Mouse (Mus musculus) neural tube, embryonic 13.5 days (tissue): Measurements from ENCODE around the gene Opn3. TPM values are rescaled to one million over a fixed set of nuclear protein-coding genes. Genes with fewer than 3 reads are reported as not detected.

Experiments used
- ATAC-seq: fragments of 200-750 bp; cut with Nextera tagmentation; 2 replicates; pipeline ENCODE4 v1.8.0; 2017; ENCODE audit warnings: low read depth, mild to moderate bottlenecking, moderate TSS enrichment, moderate library complexity
- H3K27ac ChIP-seq: fragments of 300-500 bp; sonication (generic); replicated peaks from 2 replicates; pipeline ENCODE4 v1.5.1; 2015; ENCODE audit warnings: moderate library complexity, mild to moderate bottlenecking, inconsistent platforms
- H3K27me3 ChIP-seq: fragments of 300-500 bp; sonication (generic); 2 replicates; pipeline ENCODE4 v1.6.1; 2015; ENCODE audit warnings: mild to moderate bottlenecking, inconsistent platforms
- H3K36me3 ChIP-seq: fragments of 300-500 bp; sonication (generic); 2 replicates; pipeline ENCODE4 v1.6.1; 2015; ENCODE audit warnings: mild to moderate bottlenecking, inconsistent platforms
- H3K4me1 ChIP-seq: fragments of 300-500 bp; sonication (generic); replicated peaks from 2 replicates; pipeline ENCODE4 v1.6.1; 2015; ENCODE audit warnings: inconsistent platforms
- H3K4me2 ChIP-seq: fragments of 300-500 bp; sonication (generic); 2 replicates; pipeline ENCODE4 v1.6.1; 2015; ENCODE audit warnings: inconsistent platforms, mild to moderate bottlenecking, moderate library complexity
- H3K4me3 ChIP-seq: fragments of 300-500 bp; sonication (generic); 2 replicates; pipeline ENCODE4 v1.5.1; 2015; ENCODE audit warnings: mild to moderate bottlenecking, inconsistent platforms
- H3K9ac ChIP-seq: fragments of 300-500 bp; sonication (generic); 2 replicates; pipeline ENCODE4 v1.6.1; 2015; ENCODE audit warnings: moderate library complexity, mild to moderate bottlenecking, inconsistent platforms
- H3K9me3 ChIP-seq: fragments of 300-500 bp; sonication (generic); 2 replicates; pipeline ENCODE4 v1.6.1; 2016; ENCODE audit warnings: inconsistent platforms
- WGBS: fragments of 180-500 bp; shearing (Covaris S2); methylation state at CpG from one replicate; pipeline ENCODE4 v1.1.7; 2015; 5-methylcytosine and 5-hydroxymethylcytosine counted together
- polyA plus RNA-seq: library from polyadenylated mRNA; unstranded; fragments of >200 nt; fragmentation: Nextera tagmentation; extraction: Ambion mirVana; gene quantifications from 2 replicates; pipeline ENCODE4 v1.2.1, GENCODE M21; 2015

The Opn3 gene
- 5.6 and 6.3 TPM in 2 replicates for polyA plus RNA-seq

GRCm38 (mm10) chr1:175692246-175692996 lies at the start of gene Opn3, which contains the start of gene Chml:
Gene Opn3 (minus strand): TSS chr1:175692776.
Gene Chml (minus strand): TSS chr1:175692901.
- peaks cover 32% of the 10 kb centered on the region for H3K4me1 ChIP-seq
- H3K27me3 ChIP-seq: no peaks in the 10 kb centered on the region
- H3K36me3 ChIP-seq: peaks cover 5% of the 10 kb centered on the region
- H3K27ac ChIP-seq: peak within 1 kb of the TSS; percentile 88
- WGBS: 2% methylated on average over 49 of the region's 73 CpGs
- H3K4me2 ChIP-seq: peak within 1 kb of the TSS; percentile 88
- H3K4me3 ChIP-seq: peak within 1 kb of the TSS; percentile 77
- H3K9me3 ChIP-seq: no peaks in the 10 kb centered on the region
- H3K9ac ChIP-seq: peak within 1 kb of the TSS; percentile 85
- ATAC-seq: peak; percentile 97

GRCm38 (mm10) chr1:175725771-175726170 lies 33.2 kb upstream of the Opn3 start:
- Histone ChIP-seq H3K9ac (no peak overlapping the region), H3K4me2 (no peak overlapping the region), H3K27ac (no peak overlapping the region), H3K4me3 (no peak overlapping the region), H3K27me3 (no peaks in the 10 kb centered on the region), H3K9me3 (no peaks in the 10 kb centered on the region), H3K36me3 (no peaks in the 10 kb centered on the region), H3K4me1 (0 out of 2 replicates have a peak, but pooled peaks cover 4% of the 10 kb centered on the region)
- 41% methylated on average over 7 of the region's 7 CpGs for WGBS
- no peak for ATAC-seq

GRCm38 (mm10) chr1:175716832-175717231 lies 24.3 kb upstream of the Opn3 start:
- WGBS: 89% methylated on average over 9 of the region's 9 CpGs
- Histone ChIP-seq H3K27ac (no peak overlapping the region), H3K4me2 (no peak overlapping the region), H3K9ac (no peak overlapping the region), H3K36me3 (no peaks in the 10 kb centered on the region), H3K27me3 (no peaks in the 10 kb centered on the region), H3K9me3 (no peaks in the 10 kb centered on the region), H3K4me1 (no peaks in the 10 kb centered on the region), H3K4me3 (no peak overlapping the region)
- no peak for ATAC-seq

- no peak overlapping the region for H3K9ac ChIP-seq
- WGBS: 81% methylated on average over 11 of the region's 11 CpGs
- H3K4me3 ChIP-seq: no peak overlapping the region
- no peak overlapping the region for H3K27ac ChIP-seq
- no peaks in the 10 kb centered on the region for H3K36me3 ChIP-seq
- no peak overlapping the region for H3K4me2 ChIP-seq
- no peaks in the 10 kb centered on the region for H3K4me1 ChIP-seq
- no peak for ATAC-seq
- no peaks in the 10 kb centered on the region for H3K9me3 ChIP-seq
- no peaks in the 10 kb centered on the region for H3K27me3 ChIP-seq
These were observed 19.8 kb upstream of the Opn3 start for GRCm38 (mm10) chr1:175712338-175712909.

- no peak for ATAC-seq
- H3K4me2 ChIP-seq: no peak overlapping the region
- H3K4me1 ChIP-seq: no peaks in the 10 kb centered on the region
- no peaks in the 10 kb centered on the region for H3K9me3 ChIP-seq
- no peaks in the 10 kb centered on the region for H3K36me3 ChIP-seq
- no peaks in the 10 kb centered on the region for H3K27me3 ChIP-seq
- H3K4me3 ChIP-seq: no peak overlapping the region
- no peak overlapping the region for H3K9ac ChIP-seq
- no peak overlapping the region for H3K27ac ChIP-seq
These were observed 15.4 kb upstream of the Opn3 start for GRCm38 (mm10) chr1:175708013-175708412.

GRCm38 (mm10) chr1:175707599-175707998 lies 15.0 kb upstream of the Opn3 start:
- no peaks in the 10 kb centered on the region for H3K9me3 ChIP-seq
- H3K27ac ChIP-seq: no peak overlapping the region
- no peaks in the 10 kb centered on the region for H3K36me3 ChIP-seq
- no peak overlapping the region for H3K4me2 ChIP-seq
- H3K9ac ChIP-seq: no peak overlapping the region
- H3K4me1 ChIP-seq: no peaks in the 10 kb centered on the region
- H3K4me3 ChIP-seq: no peak overlapping the region
- no peaks in the 10 kb centered on the region for H3K27me3 ChIP-seq
- WGBS: 62% methylated on average over 5 of the region's 5 CpGs
- no peak for ATAC-seq

- no peaks in the 10 kb centered on the region for H3K4me1 ChIP-seq
These were observed 8.6 kb upstream of the Opn3 start for GRCm38 (mm10) chr1:175701145-175701544.

GRCm38 (mm10) chr1:175699796-175700195 lies 7.2 kb upstream of the Opn3 start:
- Histone ChIP-seq H3K4me2 (no peak overlapping the region), H3K36me3 (no peaks in the 10 kb centered on the region), H3K9me3 (no peaks in the 10 kb centered on the region), H3K27me3 (no peaks in the 10 kb centered on the region), H3K4me3 (no peak overlapping the region), H3K9ac (no peak overlapping the region), H3K4me1 (no peaks in the 10 kb centered on the region), H3K27ac (no peak overlapping the region)
- WGBS: 43% methylated on average over 4 of the region's 4 CpGs
- ATAC-seq: no peak

More at GRCm38 (mm10) chr1:175701145-175701544, 8.6 kb upstream of the Opn3 start:
- Histone ChIP-seq H3K4me3 (no peak overlapping the region), H3K27ac (no peak overlapping the region), H3K9ac (no peak overlapping the region), H3K9me3 (no peaks in the 10 kb centered on the region), H3K27me3 (no peaks in the 10 kb centered on the region), H3K4me2 (no peak overlapping the region), H3K36me3 (no peaks in the 10 kb centered on the region)
- WGBS: 84% methylated on average over 4 of the region's 4 CpGs
- no peak for ATAC-seq

GRCm38 (mm10) chr1:175699375-175699774 lies 6.8 kb upstream of the Opn3 start:
- no peak for ATAC-seq
- H3K36me3 ChIP-seq: no peaks in the 10 kb centered on the region
- H3K4me2 ChIP-seq: no peak overlapping the region
- 69% methylated on average over 3 of the region's 3 CpGs for WGBS
- H3K4me1 ChIP-seq: no peaks in the 10 kb centered on the region
- H3K27ac ChIP-seq: no peak overlapping the region
- H3K9me3 ChIP-seq: no peaks in the 10 kb centered on the region
- H3K9ac ChIP-seq: no peak overlapping the region
- no peak overlapping the region for H3K4me3 ChIP-seq
- H3K27me3 ChIP-seq: no peaks in the 10 kb centered on the region

- no peaks in the 10 kb centered on the region for H3K27me3 ChIP-seq
- 72% methylated on average over 1 of the region's 1 CpGs for WGBS
- ATAC-seq: no peak
These were observed 5.7 kb upstream of the Opn3 start, which contains the start of gene Wdr64 for GRCm38 (mm10) chr1:175698293-175698692. Gene Wdr64 (plus strand): TSS chr1:175698593.

GRCm38 (mm10) chr1:175693429-175693960 lies 919 bp upstream of the Opn3 start:
- ATAC-seq: peak; percentile 2
- peak overlapping the region; percentile 88 for H3K4me2 ChIP-seq
- peaks cover 32% of the 10 kb centered on the region for H3K4me1 ChIP-seq
- H3K27ac ChIP-seq: 0 out of 2 replicates have a peak overlapping the region, but pooled peaks have one; percentile 14
- H3K4me3 ChIP-seq: peak overlapping the region; percentile 77
- H3K36me3 ChIP-seq: no peaks in the 10 kb centered on the region
- peak overlapping the region; percentile 51; the same call in 1 of the 2 replicates for H3K9ac ChIP-seq
- H3K27me3 ChIP-seq: no peaks in the 10 kb centered on the region
- WGBS: 49% methylated on average over 12 of the region's 12 CpGs
- no peaks in the 10 kb centered on the region for H3K9me3 ChIP-seq

More at GRCm38 (mm10) chr1:175698293-175698692, 5.7 kb upstream of the Opn3 start, which contains the start of gene Wdr64:
- no peaks in the 10 kb centered on the region for H3K36me3 ChIP-seq
- no peak within 1 kb of the TSS for H3K4me2 ChIP-seq
- no peak within 1 kb of the TSS for H3K27ac ChIP-seq
- no peak within 1 kb of the TSS for H3K4me3 ChIP-seq
- 0 out of 2 replicates have a peak, but pooled peaks cover 2% of the 10 kb centered on the region for H3K4me1 ChIP-seq
- H3K9ac ChIP-seq: no peak within 1 kb of the TSS
- H3K9me3 ChIP-seq: no peaks in the 10 kb centered on the region

- Histone ChIP-seq H3K4me2 (peak overlapping the region; percentile 88), H3K9me3 (no peaks in the 10 kb centered on the region)
- WGBS: 1% methylated on average over 17 of the region's 17 CpGs
These were observed 403 bp upstream of the Opn3 start for GRCm38 (mm10) chr1:175692997-175693361.

More at GRCm38 (mm10) chr1:175692997-175693361, 403 bp upstream of the Opn3 start:
- no peak for ATAC-seq
- Histone ChIP-seq H3K4me1 (peaks cover 32% of the 10 kb centered on the region), H3K36me3 (no peaks in the 10 kb centered on the region), H3K9ac (peak overlapping the region; percentile 51), H3K27me3 (no peaks in the 10 kb centered on the region), H3K4me3 (peak overlapping the region; percentile 77), H3K27ac (0 out of 2 replicates have a peak overlapping the region, but pooled peaks have one; percentile 14)
